Comparison of ENCODE assay signal across 18 mouse cellular contexts in genomic region chr1:74782045-74782444, GRCm38 (mm10). TPM values are rescaled to one million over a fixed set of nuclear protein-coding genes. Genes with fewer than 3 reads are reported as not detected.
DNase-seq lines count a peak whose midpoint lies in the region; ATAC-seq and TF ChIP-seq lines count a peak whose summit lies in the region.
"Had no signal": no experiment of that assay in that cellular context is flagged by ENCODE, and none has a peak within 500 bp of the region (broad histone marks: within the 10 kb centered on the region; RNA-seq: fewer than 3 reads in every experiment).

No protein-coding gene starts in this region.

- intact Hi-C loops in left cerebral cortex, postnatal 14 days (cut with DNase I): no loop called here

- DNase-seq in lung, postnatal 10 days: peak; percentile 32
- DNase-seq in lung, postnatal 25 days (ENCODE audit: low spot score): no peak
- no peak for DNase-seq in ES-E14 (ENCODE audit: low read depth, low spot score)
- no peak for DNase-seq in left cerebral cortex, postnatal 14 days (ENCODE audit: low spot score in 2 of 2)
- no peak for DNase-seq in adrenal gland, adult 2 months
- DNase-seq: cerebellum, adult 11 months; kidney, adult 8-10 months; left cerebral cortex, postnatal 4 days; right cerebral cortex, postnatal 14 days; thymus, adult 2 months had no signal

- no peak for ATAC-seq in embryonic facial prominence, embryonic 15.5 days (ENCODE audit: insufficient number of reproducible peaks, low FRiP score, low TSS enrichment, low read depth)
- peak; percentile 70; the same call in 1 of the 2 replicates for ATAC-seq in monocyte, adult 5-6 weeks (replicated peaks; ENCODE audit: insufficient number of reproducible peaks, low FRiP score, low TSS enrichment, poor library complexity, severe bottlenecking)
- ATAC-seq: activated CD4-positive, CD25-positive, alpha-beta regulatory T cell, adult 4 months; forebrain, embryonic 14.5 days; liver, embryonic 12.5 days had no signal

- no peak overlapping the region for H3K27ac ChIP-seq in ES-E14 (ENCODE audit: insufficient read depth, low read depth, low read length, poor library complexity, severe bottlenecking)
- no peak overlapping the region for H3K27ac ChIP-seq in embryonic facial prominence, embryonic 15.5 days (replicated peaks)
- H3K27ac ChIP-seq: liver, embryonic 12.5 days had no signal

- H3K4me2 ChIP-seq in embryonic facial prominence, embryonic 15.5 days (replicated peaks): peak overlapping the region; percentile 11; the same call in 1 of the 2 replicates
- H3K4me2 ChIP-seq: liver, embryonic 12.5 days had no signal

- H3K27me3 ChIP-seq in embryonic facial prominence, embryonic 15.5 days: peaks cover 68% of the 10 kb centered on the region

- WGBS in embryonic facial prominence, embryonic 15.5 days: 18% methylated on average over 14 of the region's 14 CpGs

- peaks cover 10 to 23% of the 10 kb centered on the region in 2 experiments; a peak in 3 of 4 replicates for H3K4me1 ChIP-seq in ES-E14 (ENCODE audit: control insufficient read depth in 2 of 2, insufficient read depth in 2 of 2, low read length in 2 of 2, poor library complexity in 1 of 2)
- H3K4me1 ChIP-seq in embryonic facial prominence, embryonic 15.5 days: peaks cover 35% of the 10 kb centered on the region

- in situ Hi-C loops in ES-E14 (cut with MboI; ENCODE audit: low sequenced_read_pairs in 2 of 2, unreplicated experiment in 2 of 2): no loop called here

- no peaks in the 10 kb centered on the region for H3K9me3 ChIP-seq in ES-E14 (ENCODE audit: control insufficient read depth, insufficient read depth, low read depth, low read length)
- no peaks in the 10 kb centered on the region for H3K9me3 ChIP-seq in embryonic facial prominence, embryonic 15.5 days (replicated peaks)
- H3K9me3 ChIP-seq: liver, embryonic 12.5 days had no signal

- peak overlapping the region; percentile 23 to 35; a peak in 2 of 4 replicates for H3K4me3 ChIP-seq in ES-E14 (ENCODE audit: insufficient read depth in 1 of 2, low read depth in 1 of 2, low read length in 2 of 2, poor library complexity in 1 of 2, severe bottlenecking in 1 of 2)
- no peak overlapping the region for H3K4me3 ChIP-seq in embryonic facial prominence, embryonic 15.5 days (replicated peaks)
- H3K4me3 ChIP-seq: liver, embryonic 12.5 days; myocyte had no signal

- no peaks in the 10 kb centered on the region for H3K36me3 ChIP-seq in ES-E14 (ENCODE audit: control insufficient read depth, insufficient read depth, low read length, poor library complexity, severe bottlenecking)
- no peaks in the 10 kb centered on the region for H3K36me3 ChIP-seq in embryonic facial prominence, embryonic 15.5 days
- H3K36me3 ChIP-seq: liver, embryonic 12.5 days had no signal

- H3K9ac ChIP-seq in ES-E14 (ENCODE audit: insufficient read depth, low read depth, low read length, poor library complexity, severe bottlenecking): no peak overlapping the region; the same call in 1 of the 2 replicates
- H3K9ac ChIP-seq in embryonic facial prominence, embryonic 15.5 days: no peak overlapping the region
- H3K9ac ChIP-seq: liver, embryonic 12.5 days had no signal

TF ChIP-seq in ES-E14, 5 proteins besides CTCF, POLR2A, EP300 and RAD21:
- TF ChIP-seq HCFC1 (IDR thresholded peaks at IDR 0.05; ENCODE audit: borderline replicate concordance, insufficient read depth, low read length) (no peak), MAFK (IDR thresholded peaks at IDR 0.05; ENCODE audit: insufficient read depth, low read depth, low read length) (no peak), ZNF384 (IDR thresholded peaks at IDR 0.05; ENCODE audit: low read depth, low read length) (no peak), ZC3H11A (IDR thresholded peaks at IDR 0.05; ENCODE audit: borderline replicate concordance, low read depth, low read length) (no peak)

RNA-seq across cellular contexts. Expression of gene Wnt10a, which starts 9.3 kb away (rescaled TPM):
- 0.42 and 1.5 TPM in 2 replicates for total RNA-seq in ES-E14 (2012; rRNA removed)
- polyA plus RNA-seq in embryonic facial prominence, embryonic 15.5 days (2015; fragmentation: Nextera tagmentation; extraction: Ambion mirVana): 13.3 and 16.3 TPM in 2 replicates
- not detected in 3 replicates for total RNA-seq in monocyte, adult 5-6 weeks (2017)
- 1 to 10 TPM; 2.7 to 3.4 TPM for total RNA-seq in left cerebral cortex, postnatal 14 days (2021)
- total RNA-seq in adrenal gland, adult 2 months (2021): 1 to 10 TPM in 1 of 2 experiments, under 1 TPM in 1; 0.23 to 1.2 TPM
- 2.1 and 2.4 TPM in 2 replicates for polyA plus RNA-seq in adrenal gland, adult 2 months (2012; rRNA removed)
- total RNA-seq: heart, adult 8-10 months; heart, postnatal 25 days had no signal
- polyA plus RNA-seq: liver, embryonic 12.5 days had no signal

RNA-seq across cellular contexts. Expression of gene Wnt6, which starts 10.4 kb away (rescaled TPM):
- 2.6 and 2.8 TPM in 2 replicates for total RNA-seq in ES-E14 (2012; rRNA removed)
- polyA plus RNA-seq in embryonic facial prominence, embryonic 15.5 days (2015; fragmentation: Nextera tagmentation; extraction: Ambion mirVana): 37.6 and 40.1 TPM in 2 replicates
- 0.87 to 2.2 TPM (median 0.96 TPM) in 3 replicates for total RNA-seq in monocyte, adult 5-6 weeks (2017)
- total RNA-seq in left cerebral cortex, postnatal 14 days (2021): 1 to 10 TPM; 2.0 to 2.8 TPM
- total RNA-seq in adrenal gland, adult 2 months (2021): 1 to 10 TPM; 2.3 to 5.7 TPM
- 11.5 and 17.1 TPM in 2 replicates for polyA plus RNA-seq in adrenal gland, adult 2 months (2012; rRNA removed)
- polyA plus RNA-seq: activated CD4-positive, CD25-positive, alpha-beta regulatory T cell, adult 4 months had no signal

RNA-seq across cellular contexts. Expression of gene Prkag3, which starts 33.0 kb away (rescaled TPM):
- total RNA-seq in ES-E14 (2012; rRNA removed): 0.04 and 0.16 TPM in 2 replicates
- 5.7 and 7.5 TPM in 2 replicates for polyA plus RNA-seq in embryonic facial prominence, embryonic 15.5 days (2015; fragmentation: Nextera tagmentation; extraction: Ambion mirVana)
- not detected in 3 replicates for total RNA-seq in monocyte, adult 5-6 weeks (2017)
- not detected for total RNA-seq in left cerebral cortex, postnatal 14 days (2021)
- total RNA-seq in adrenal gland, adult 2 months (2021): under 1 TPM in 1 of 2 experiments, not detected in 1; 0.17 TPM
- 0.20 and 0.26 TPM in 2 replicates for polyA plus RNA-seq in adrenal gland, adult 2 months (2012; rRNA removed)
- total RNA-seq: left cerebral cortex, postnatal 4 days had no signal
- polyA plus RNA-seq: activated CD4-positive, CD25-positive, alpha-beta regulatory T cell, adult 4 months; forebrain, embryonic 14.5 days; liver, embryonic 12.5 days had no signal
